Mouse (Mus musculus): ENCODE data around the gene Gck.

- TF ChIP-seq CTCF (IDR thresholded peaks at IDR 0.05; ENCODE audit: extremely low read depth, insufficient read length, insufficient replicate concordance, low read depth, low read length): no peak
- no peak for TF ChIP-seq POLR2A (IDR thresholded peaks at IDR 0.05; ENCODE audit: low read depth, low read length)
Measured at GRCm38 (mm10) chr11:5914940-5915339, 34.9 kb downstream of the Gck start.

All from small intestine, adult 2 months (tissue).